Mouse (Mus musculus) kidney, adult 11 months (tissue): Measurements from ENCODE around the gene Cplx3.

Source experiments
- DNase-seq: peaks from one replicate; pipeline ENCODE4 v3.0.0; 2022

Gene Cplx3

DNA sequence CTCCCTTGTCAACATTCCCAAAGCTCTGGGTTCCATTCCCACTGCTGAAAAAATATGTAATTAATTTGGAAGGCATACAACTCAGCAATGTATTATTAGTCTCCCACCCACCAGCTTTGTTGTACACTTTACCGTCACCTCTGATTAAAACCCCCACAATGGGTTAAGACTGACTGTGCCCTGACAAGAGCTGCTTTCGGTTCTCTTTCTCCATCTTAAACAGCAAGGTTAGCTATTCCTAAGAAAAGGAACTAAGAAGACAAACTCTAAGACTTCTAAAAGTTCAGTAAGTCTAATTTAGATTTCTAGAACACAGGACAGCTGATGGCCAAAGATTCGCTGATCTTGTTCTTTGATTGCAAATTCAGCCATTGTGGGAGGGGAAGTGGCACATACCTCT, 48.9 kb downstream of the Cplx3 start:
- no peak for DNase-seq

DNA sequence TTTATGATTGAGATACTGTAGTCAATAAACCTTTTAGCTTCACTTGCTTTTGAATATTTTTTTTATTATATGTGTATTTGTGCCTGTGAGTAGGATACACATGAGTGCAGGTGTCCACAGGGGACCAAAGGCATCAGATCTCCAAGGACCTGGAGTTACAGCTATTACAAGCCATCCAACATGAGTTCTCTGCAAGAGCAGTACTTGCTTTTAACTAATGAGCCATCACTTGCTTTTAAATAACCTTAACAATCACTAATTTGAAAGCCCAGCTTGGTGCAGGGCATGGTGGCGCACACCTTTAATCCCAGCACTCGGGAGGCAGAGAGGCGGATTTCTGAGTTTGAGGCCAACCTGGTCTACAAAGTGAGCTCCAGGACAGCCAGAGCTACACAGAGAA, 51.3 kb downstream of the Cplx3 start:
- DNase-seq = no peak

DNA sequence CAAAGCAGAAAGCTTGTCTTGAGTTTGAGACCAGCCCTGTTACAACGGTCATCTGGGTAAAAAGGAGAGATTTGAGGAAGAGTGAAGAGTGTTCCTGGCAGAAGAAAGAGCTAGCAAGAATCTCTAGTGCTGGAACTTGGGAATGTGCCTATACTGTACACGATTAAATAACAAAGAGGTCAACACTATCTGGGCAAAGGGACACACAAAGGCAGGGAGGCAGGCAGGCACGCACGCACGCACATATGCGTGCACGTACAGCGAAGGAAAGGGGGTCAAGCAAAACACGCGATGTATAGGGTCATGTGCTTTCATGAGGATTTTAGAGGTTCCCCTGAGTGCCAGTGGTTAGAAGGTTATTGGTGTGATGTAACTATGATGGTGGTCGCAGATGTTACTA, 53.0 kb downstream of the Cplx3 start:
- DNase-seq = no peak

DNA sequence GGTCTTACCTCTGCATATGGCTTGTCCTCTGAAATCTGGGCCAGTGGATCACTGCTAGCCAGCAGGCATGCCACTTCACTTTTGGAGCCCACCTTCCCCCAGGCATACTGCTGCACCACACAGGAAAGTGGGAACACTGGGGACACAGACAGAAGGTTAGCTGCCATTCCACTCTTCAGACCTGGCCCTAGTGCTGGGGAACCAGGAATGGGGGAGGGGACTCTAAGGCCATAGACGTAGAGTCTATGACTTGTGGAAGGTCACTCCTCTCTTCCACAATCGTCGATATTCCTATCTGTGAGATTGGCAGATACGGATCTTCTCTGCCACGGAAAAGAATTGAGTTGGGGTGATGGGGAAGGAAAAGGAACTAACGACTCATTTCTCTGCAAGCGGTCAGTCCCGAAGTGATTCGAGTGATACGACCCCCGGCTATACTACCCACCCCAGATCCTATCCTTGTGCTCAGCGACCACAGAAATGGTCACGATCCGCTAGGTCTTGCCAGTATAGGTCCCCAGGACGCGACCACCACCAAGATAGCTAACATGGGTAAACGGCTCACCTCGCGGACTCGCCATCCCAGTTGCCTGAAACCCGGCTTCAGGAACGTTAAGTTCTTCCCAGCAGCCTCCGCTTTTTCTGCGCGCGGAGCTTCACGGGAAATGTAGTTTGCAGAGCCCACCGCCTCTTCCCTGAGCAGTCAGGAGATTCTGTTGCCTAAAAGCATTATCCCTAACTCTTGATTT, 53.8 kb downstream of the Cplx3 start, which contains the start of gene Mpi:
Mpi (minus strand) TSS at position 625 of the 749 bp plus-strand sequence.
- peak; percentile 59 for DNase-seq

DNA sequence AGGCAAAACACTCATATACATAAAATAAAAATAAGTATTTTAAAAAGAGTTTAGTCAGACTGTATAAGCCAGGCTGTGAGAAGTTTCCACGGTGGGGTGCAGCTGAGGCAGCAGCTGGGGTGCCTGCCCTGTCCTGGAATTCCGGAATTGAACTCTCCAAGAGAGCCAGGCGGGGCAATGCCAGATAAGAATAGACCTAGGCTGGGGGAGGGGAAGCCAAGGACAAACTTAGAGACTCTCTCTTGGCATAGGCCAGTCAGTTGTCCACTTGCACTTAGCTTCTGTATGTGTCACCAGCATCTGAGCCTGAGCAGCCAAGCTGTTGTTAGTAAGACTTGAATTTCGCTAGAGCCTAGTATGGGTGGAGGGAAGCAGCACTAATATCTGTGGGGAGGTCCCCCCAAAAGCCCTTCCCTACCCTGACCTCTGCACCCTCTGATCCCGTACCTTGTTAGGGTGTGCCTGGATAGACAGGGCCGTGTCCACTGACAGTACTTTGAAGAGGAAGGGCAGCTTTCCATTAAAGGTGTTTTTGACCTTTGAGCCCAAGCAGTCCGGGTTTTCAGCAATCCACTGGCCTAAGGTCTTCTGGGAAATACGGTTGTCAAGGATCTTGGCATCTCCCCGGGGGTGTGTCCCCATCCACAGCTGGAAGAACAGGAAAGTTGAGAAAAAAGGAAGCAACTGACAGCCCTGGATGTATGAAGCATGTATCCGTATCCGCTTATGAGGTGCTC, 55.8 kb downstream of the Cplx3 start:
- DNase-seq = peak; percentile 76
